Mouse (Mus musculus): ENCODE measurements around the gene Npw.
A peak's percentile ranks its signal among the peaks of the same experiment; 100 is the strongest.
"Not testable (repeated sequence)": the region's sequence is repeated elsewhere in the genome, so short reads cannot be mapped to it uniquely, and the experiment has no call there.

The Npw gene

DNA sequence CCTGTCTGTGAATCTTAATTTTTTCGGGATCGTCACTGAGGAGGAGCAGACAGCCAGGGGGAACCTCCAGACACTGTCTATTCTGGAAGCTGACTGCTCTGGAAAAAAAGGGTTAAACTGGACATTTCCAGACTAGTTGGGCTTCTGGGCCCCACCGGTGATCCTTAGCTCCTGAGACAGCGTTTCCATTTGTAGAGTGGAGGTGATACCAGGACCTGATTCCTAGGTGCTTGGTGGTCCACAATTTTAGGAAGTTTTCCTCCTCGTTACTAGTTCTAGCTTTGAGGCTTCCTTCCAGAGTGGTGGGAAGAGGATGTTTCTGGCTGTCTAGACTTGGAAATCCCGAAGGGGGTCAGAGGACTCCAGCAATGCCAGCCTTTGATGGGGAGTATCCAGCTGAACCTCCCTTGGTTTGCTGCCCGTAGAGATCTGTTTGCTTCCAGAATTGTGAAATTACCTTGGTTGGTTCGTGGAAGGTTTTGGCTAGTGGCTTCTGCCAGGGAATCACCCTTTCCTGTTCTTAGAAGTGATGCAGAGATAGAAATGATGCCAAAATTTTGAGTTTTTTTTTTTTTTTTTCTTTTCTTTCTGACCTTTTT, 12.1 kb upstream of the Npw start:
- no peak for DNase-seq

DNA sequence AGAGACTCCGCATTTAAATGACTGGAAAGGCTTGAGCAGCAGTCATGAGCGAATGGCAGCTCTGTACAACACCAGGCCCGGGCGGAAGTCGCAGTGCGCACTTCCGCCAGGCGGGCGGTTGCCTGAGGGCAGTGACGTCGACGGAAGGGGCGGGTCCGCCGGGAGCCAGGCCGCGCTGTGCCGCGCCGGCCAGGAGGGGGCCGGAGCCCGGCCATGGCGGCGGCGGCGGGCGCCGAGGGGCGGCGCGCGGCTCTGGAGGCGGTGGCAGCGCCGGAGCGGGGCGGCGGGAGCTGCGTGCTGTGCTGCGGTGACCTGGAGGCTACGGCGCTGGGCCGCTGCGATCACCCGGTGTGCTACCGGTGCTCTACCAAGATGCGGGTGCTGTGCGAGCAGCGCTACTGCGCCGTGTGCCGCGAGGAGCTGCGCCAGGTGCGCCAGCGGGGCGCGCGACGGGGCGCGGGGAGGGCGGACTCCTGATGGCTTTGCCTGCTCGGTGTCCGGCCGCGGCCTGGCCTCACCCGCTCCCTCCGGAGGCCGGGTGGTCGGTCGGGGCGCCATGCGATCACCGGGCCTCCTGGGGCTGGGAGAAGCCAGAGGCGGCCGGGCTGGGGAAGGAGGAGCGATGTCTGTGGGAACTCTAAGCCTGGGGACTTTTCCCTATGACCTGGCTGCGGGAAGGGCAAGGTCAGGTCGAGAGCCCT, 11.4 kb upstream of the Npw start, which contains the start of gene Zfp598:
Gene Zfp598 (plus strand): TSS at position 143 of the 701 bp plus-strand sequence.
- peak; percentile 94 for DNase-seq

GRCm38 (mm10) chr17:24669214-24669544, 10.9 kb upstream of the Npw start:
- DNase-seq: not testable (repeated sequence)

- DNase-seq: peak; percentile 80
Measured at GRCm38 (mm10) chr17:24667416-24667815, 9.2 kb upstream of the Npw start.

- DNase-seq: not testable (repeated sequence)
Measured at GRCm38 (mm10) chr17:24667011-24667410, 8.8 kb upstream of the Npw start.

DNA sequence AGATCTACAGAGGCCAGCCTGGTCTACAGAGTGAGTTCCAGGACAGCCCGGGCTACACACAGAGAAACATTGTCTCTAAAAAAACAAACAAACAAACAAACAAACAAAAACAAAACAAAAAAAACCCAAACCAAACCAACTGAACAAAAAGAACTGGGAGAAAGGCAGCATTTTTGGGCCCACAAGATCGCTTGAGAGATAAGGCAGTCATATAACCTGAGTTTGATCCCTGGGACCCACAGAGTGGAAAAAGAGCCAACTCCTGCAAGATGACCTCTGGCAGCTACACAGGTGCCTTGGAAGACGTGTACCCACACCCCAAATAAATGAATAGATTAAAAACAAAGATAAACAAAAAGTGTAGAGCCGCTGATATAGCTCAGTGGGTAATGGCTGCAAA, 3.3 kb downstream of the Npw start:
- DNase-seq: no peak

- peak; percentile 60 for DNase-seq
Measured at GRCm38 (mm10) chr17:24653967-24654710, 4.1 kb downstream of the Npw start.

- no peak for DNase-seq
Measured at GRCm38 (mm10) chr17:24651835-24652234, 6.4 kb downstream of the Npw start.

DNA sequence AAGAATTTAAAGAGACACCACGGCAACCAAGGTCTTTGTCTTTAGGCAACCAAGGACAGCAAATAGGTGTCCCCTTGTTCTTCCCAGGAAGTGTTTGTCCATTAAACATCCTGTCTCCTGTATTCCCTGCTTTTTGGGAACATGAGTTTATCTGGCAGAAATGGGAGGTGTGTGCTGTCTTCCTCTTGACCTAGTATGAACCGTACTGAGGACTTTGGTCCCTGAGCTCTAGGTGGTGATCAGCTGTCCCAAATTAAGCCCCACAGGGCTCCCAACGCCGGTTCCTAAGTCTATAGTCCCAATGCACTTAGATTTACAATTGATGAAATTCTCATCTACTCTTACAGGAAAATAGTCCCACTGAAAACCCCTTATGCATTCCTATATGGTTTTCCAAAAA, 7.5 kb downstream of the Npw start:
- no peak for DNase-seq

DNA sequence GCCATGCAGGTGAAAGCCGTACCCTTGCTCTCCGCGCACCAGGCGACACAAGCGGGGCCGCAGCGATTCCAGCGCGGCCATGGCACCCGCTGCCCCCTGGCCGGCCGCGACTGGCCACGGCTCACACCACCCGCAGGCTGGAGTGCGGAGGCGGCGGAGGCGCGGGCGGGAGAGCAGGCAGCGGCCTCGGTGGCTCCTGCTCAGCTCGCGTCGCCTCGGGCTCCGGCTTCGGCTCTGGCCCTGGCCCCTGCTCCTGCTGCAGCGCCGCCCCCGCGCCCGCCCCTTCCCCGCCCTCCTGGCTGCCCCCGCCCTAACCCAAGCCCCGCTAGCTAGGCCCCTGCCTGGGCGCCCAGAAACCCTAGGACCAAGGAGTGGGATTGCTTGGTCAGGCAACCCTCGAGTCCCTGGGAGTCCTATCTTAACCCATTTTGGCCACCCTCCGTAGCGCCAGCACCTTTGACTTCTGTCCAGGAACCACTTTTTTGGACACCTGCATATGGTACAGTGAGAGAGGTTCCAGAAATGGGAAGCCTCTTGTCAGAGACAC, 8.1 kb downstream of the Npw start, which contains the start of gene Slc9a3r2:
Gene Slc9a3r2 (minus strand): TSS at position 258 of the 547 bp plus-strand sequence.
- peak; percentile 75 for DNase-seq

DNA sequence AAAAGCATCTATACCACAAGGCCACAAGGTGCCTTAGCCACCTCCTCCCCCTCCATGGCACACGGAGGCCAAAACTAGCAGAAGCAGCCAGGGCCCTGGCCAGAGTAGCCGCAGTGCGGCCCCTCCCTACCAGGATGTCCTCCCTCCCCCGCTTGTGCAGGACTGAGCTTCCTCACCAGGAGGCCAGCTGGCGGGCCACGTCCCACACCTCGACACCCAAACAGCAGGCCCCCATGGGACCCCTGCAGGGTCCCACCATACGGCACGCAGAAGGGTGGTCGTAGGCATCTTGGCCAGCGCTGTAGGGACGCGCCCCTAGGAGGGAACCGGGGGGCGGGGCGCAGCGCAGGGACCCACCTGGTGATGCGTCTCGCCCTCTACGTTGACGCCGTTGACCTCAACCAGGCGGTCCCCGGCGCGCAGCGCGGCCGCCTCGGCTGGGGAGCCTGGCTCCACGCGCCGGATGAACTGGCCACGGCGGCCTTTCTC, 8.6 kb downstream of the Npw start:
- peak; percentile 85 for DNase-seq

GRCm38 (mm10) chr17:24648731-24649377, 9.4 kb downstream of the Npw start:
- peak; percentile 68 for DNase-seq

DNA sequence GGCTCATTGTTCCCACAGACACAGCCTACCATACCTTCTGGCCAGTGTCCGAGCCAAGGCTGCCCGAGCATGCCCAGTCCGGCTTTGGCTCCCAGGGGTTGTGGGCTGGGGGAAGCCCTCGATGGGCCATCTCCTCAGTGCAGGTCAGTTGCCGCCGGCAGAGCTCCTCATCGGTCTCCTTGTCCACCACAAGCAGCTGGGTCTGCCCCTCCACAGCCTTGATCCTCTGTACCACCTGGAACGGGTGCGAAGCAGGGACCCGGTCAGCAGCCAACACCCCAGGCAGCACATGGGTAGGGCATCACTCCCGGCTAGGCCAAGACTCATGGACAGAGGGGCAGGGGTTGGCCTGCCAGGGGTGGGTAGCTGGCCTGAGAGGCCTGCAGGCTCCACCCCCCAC, 10.8 kb downstream of the Npw start:
- peak; percentile 57 for DNase-seq

- no peak for DNase-seq
Measured at GRCm38 (mm10) chr17:24646381-24646780, 11.9 kb downstream of the Npw start.

- no peak for DNase-seq
Measured at GRCm38 (mm10) chr17:24645916-24646315, 12.3 kb downstream of the Npw start.

DNA sequence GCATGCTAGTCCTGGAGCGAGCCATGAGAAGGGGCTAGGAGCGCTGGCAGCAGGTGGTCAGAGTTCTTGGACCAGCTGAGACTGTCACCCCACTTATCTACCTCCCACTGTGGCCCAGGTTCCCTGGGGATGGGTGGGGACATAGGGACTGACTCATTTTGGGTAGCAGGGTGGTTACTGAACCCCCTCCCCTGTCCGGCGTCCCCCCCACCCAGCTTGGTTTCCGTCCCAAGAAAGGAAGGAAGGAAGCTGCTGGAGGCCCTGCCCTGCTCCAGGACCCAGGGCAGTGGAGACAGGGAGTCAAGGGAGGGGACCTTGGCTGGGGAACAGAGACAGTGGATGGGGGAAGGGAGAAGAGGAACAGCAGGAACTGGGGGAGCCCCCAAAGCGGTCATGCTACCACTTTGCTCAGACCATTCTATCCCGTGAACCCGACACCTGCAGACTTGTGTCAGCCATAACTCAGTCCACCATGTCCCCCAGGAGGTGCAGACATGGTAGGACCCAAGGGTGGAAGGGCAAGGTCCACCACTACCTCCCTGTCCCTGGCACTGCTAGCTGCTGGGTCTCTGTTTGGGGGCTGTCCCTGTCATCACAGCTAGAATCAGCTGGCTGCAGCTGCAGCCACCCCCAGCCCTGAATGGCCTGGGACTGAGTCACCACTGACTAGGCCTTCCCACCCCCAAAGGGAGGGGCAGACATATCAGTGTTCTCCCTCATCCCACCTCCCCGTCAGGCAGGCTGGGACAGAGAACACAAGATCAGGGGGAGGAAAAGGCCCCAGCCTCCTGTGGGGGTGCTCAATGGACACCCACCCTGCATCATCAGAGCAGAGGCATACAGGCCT, 13.2 kb downstream of the Npw start:
- peak; percentile 44 for DNase-seq

GRCm38 (mm10) chr17:24644030-24644715, 14.1 kb downstream of the Npw start:
- DNase-seq: peak; percentile 28

DNA sequence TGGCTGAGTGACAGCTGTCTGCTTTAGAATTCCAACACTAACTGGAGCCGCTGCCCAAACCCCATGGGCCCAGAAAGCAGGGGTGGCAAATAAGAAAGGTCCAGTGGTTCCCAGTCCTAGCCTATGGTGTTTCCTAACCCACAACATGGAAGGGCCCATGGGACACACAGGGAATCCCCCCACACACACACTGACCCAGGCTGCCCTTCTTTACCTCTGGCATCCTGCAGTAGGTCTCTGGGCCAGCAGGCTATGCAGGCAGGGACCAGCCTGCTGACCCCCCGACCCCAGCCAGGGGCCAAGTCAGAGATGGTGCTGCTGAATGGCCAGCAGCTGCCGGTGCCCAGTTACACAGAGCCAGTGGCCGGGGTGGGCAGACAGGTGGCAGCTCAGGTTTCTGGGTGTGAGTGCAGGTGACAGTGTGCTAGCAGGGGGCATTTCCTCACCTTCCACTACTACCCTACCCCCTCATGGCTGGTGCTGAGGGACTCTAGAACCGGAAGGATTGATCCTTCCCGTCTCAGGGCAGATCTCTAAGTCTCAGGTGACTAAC, 15.4 kb downstream of the Npw start:
- no peak for DNase-seq

GRCm38 (mm10) chr17:24641944-24642343, 16.3 kb downstream of the Npw start:
- no peak for DNase-seq

DNA sequence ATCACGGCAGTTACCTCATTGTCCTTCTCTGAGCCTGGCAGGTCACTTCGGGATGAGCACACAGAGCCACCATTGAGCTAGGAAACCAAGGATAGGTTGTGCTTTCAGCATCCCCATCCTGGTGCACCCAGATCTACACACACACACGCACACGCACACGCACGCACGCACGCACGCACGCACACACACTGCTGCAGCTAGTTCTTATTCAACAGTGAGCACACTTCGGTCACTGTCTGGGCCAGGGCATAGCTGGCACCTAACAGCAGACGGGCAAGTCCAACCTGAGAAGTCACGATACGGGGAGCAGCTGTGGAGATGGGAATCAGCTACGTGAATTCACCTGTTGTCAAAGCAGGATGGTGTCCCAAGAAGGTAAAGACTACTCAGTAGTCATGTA, 17.7 kb downstream of the Npw start:
- DNase-seq: no peak

GRCm38 (mm10) chr17:24640119-24640518, 18.1 kb downstream of the Npw start:
- DNase-seq: no peak
